Mouse (Mus musculus) neural tube, embryonic 14.5 days (tissue): ENCODE measurements around the gene Hoxa6. TPM values are rescaled to one million over a fixed set of nuclear protein-coding genes. Genes with fewer than 3 reads are reported as not detected.
A peak's percentile ranks its signal among the peaks of the same experiment; 100 is the strongest.

Source experiments
- ATAC-seq: fragments of 200-750 bp; cut with Nextera tagmentation; 2 replicates; pipeline ENCODE4 v1.8.0; 2017; ENCODE audit warnings: low read depth, mild to moderate bottlenecking, moderate TSS enrichment, moderate library complexity
- H3K27ac ChIP-seq: fragments of 300-500 bp; sonication (generic); 2 replicates; pipeline ENCODE4 v1.5.1; 2014; ENCODE audit warnings: low read depth, mild to moderate bottlenecking, control low read depth, low read length, moderate library complexity, mixed read lengths
- H3K27me3 ChIP-seq: fragments of 300-500 bp; sonication (generic); 2 replicates; pipeline ENCODE4 v1.6.1; 2014; ENCODE audit warnings: low read length; ENCODE audit not compliant: control insufficient read depth, insufficient read depth
- H3K36me3 ChIP-seq: fragments of 300-500 bp; sonication (generic); 2 replicates; pipeline ENCODE4 v1.6.1; 2014; ENCODE audit warnings: low read length, mixed read lengths; ENCODE audit not compliant: control insufficient read depth, insufficient read depth
- H3K4me1 ChIP-seq: fragments of 300-500 bp; sonication (generic); 2 replicates; pipeline ENCODE4 v1.6.1; 2014; ENCODE audit warnings: low read length; ENCODE audit not compliant: control insufficient read depth, insufficient read depth
- H3K4me2 ChIP-seq: fragments of 300-500 bp; sonication (generic); 2 replicates; pipeline ENCODE4 v1.6.1; 2014; ENCODE audit warnings: mild to moderate bottlenecking, low read depth, low read length, control low read depth
- H3K4me3 ChIP-seq: fragments of 300-500 bp; sonication (generic); 2 replicates; pipeline ENCODE4 v1.5.1; 2014; ENCODE audit warnings: low read depth, low read length, control low read depth, mixed read lengths
- H3K9ac ChIP-seq: fragments of 300-500 bp; sonication (generic); replicated peaks from 2 replicates; pipeline ENCODE4 v1.6.1; 2014; ENCODE audit warnings: low read depth, mild to moderate bottlenecking, control low read depth, low read length, mixed read lengths
- H3K9me3 ChIP-seq: fragments of 300-500 bp; sonication (generic); 2 replicates; pipeline ENCODE4 v1.6.1; 2016; ENCODE audit warnings: low read length; ENCODE audit not compliant: control insufficient read depth
- WGBS: fragments of 180-500 bp; shearing (Covaris S2); extraction: QIAGEN DNeasy Blood & Tissue Kit; methylation state at CpG from one replicate; pipeline ENCODE4 v1.1.7; 2014; 5-methylcytosine and 5-hydroxymethylcytosine counted together
- polyA plus RNA-seq: library from polyadenylated mRNA; unstranded; fragments of >200 nt; fragmentation: Nextera tagmentation; extraction: Ambion mirVana; gene quantifications from 2 replicates; pipeline ENCODE4 v1.2.1, GENCODE M21; 2014

The Hoxa6 gene
- polyA plus RNA-seq, 1 experiment from 2014 or later: 10.1 TPM

GRCm38 (mm10) chr6:52179690-52180089 lies 28.8 kb downstream of the Hoxa6 start:
- Histone ChIP-seq H3K4me3 (peak overlapping the region; percentile 38), H3K27me3 (no peaks in the 10 kb centered on the region), H3K9ac (peak overlapping the region; percentile 76), H3K4me2 (peak overlapping the region; percentile 90), H3K27ac (peak overlapping the region; percentile 87), H3K4me1 (peaks cover 74% of the 10 kb centered on the region), H3K9me3 (no peaks in the 10 kb centered on the region), H3K36me3 (peaks cover 8% of the 10 kb centered on the region; the same call in 1 of the 2 replicates)
- 3% methylated on average over 10 of the region's 10 CpGs for WGBS
- no peak for ATAC-seq

GRCm38 (mm10) chr6:52178918-52179665 lies 29.4 kb downstream of the Hoxa6 start:
- Histone ChIP-seq H3K36me3 (peaks cover 8% of the 10 kb centered on the region; the same call in 1 of the 2 replicates), H3K4me1 (peaks cover 68% of the 10 kb centered on the region), H3K27ac (peak overlapping the region; percentile 87), H3K9ac (peak overlapping the region; percentile 76), H3K9me3 (no peaks in the 10 kb centered on the region), H3K27me3 (no peaks in the 10 kb centered on the region), H3K4me3 (peak overlapping the region; percentile 38), H3K4me2 (peak overlapping the region; percentile 90)
- no peak for ATAC-seq
- WGBS: 3% methylated on average over 4 of the region's 4 CpGs

GRCm38 (mm10) chr6:52177806-52178205 lies 30.7 kb downstream of the Hoxa6 start:
- WGBS: 9% methylated on average over 9 of the region's 9 CpGs
- ATAC-seq: no peak
- H3K4me3 ChIP-seq: peak overlapping the region; percentile 38
- peaks cover 4% of the 10 kb centered on the region; the same call in 1 of the 2 replicates for H3K36me3 ChIP-seq
- H3K4me1 ChIP-seq: peaks cover 74% of the 10 kb centered on the region
- peak overlapping the region; percentile 76 for H3K9ac ChIP-seq
- H3K27me3 ChIP-seq: no peaks in the 10 kb centered on the region
- H3K4me2 ChIP-seq: peak overlapping the region; percentile 90
- no peaks in the 10 kb centered on the region for H3K9me3 ChIP-seq
- H3K27ac ChIP-seq: peak overlapping the region; percentile 87

- Histone ChIP-seq H3K9me3 (no peaks in the 10 kb centered on the region), H3K36me3 (peaks cover 4% of the 10 kb centered on the region; the same call in 1 of the 2 replicates), H3K9ac (peak within 1 kb of the TSS; percentile 76), H3K4me2 (peak within 1 kb of the TSS; percentile 90), H3K4me1 (peaks cover 78% of the 10 kb centered on the region), H3K27me3 (no peaks in the 10 kb centered on the region), H3K27ac (peak within 1 kb of the TSS; percentile 87), H3K4me3 (peak within 1 kb of the TSS; percentile 38)
- peak; percentile 24; the same call in 1 of the 2 replicates for ATAC-seq
- WGBS: 4% methylated on average over 36 of the region's 36 CpGs
These were observed 31.3 kb downstream of the Hoxa6 start, which contains the start of gene 5730596B20Rik for GRCm38 (mm10) chr6:52177061-52177735. Gene 5730596B20Rik (plus strand): TSS chr6:52177498.

- Histone ChIP-seq H3K9me3 (no peaks in the 10 kb centered on the region), H3K27ac (peak overlapping the region; percentile 87), H3K4me3 (peak overlapping the region; percentile 38), H3K36me3 (peaks cover 4% of the 10 kb centered on the region; the same call in 1 of the 2 replicates), H3K4me2 (peak overlapping the region; percentile 90), H3K4me1 (peaks cover 80% of the 10 kb centered on the region), H3K9ac (peak overlapping the region; percentile 76), H3K27me3 (no peaks in the 10 kb centered on the region)
- WGBS: 2% methylated on average over 6 of the region's 6 CpGs
- no peak for ATAC-seq
These were observed 32.1 kb downstream of the Hoxa6 start for GRCm38 (mm10) chr6:52176391-52176790.

GRCm38 (mm10) chr6:52175864-52176263 lies 32.7 kb downstream of the Hoxa6 start:
- H3K4me3 ChIP-seq: peak overlapping the region; percentile 38
- no peaks in the 10 kb centered on the region for H3K27me3 ChIP-seq
- peak overlapping the region; percentile 87 for H3K27ac ChIP-seq
- H3K9me3 ChIP-seq: no peaks in the 10 kb centered on the region
- peaks cover 84% of the 10 kb centered on the region for H3K4me1 ChIP-seq
- peaks cover under 1% of the 10 kb centered on the region; the same call in 1 of the 2 replicates for H3K36me3 ChIP-seq
- H3K4me2 ChIP-seq: peak overlapping the region; percentile 90
- peak overlapping the region; percentile 76 for H3K9ac ChIP-seq
- 2% methylated on average over 19 of the region's 35 CpGs for WGBS
- peak; percentile 9; the same call in 1 of the 2 replicates for ATAC-seq

GRCm38 (mm10) chr6:52174968-52175751 lies 33.4 kb downstream of the Hoxa6 start:
- WGBS: 2% methylated on average over 41 of the region's 41 CpGs
- Histone ChIP-seq H3K4me2 (peak overlapping the region; percentile 90), H3K4me3 (peak overlapping the region; percentile 38), H3K9me3 (no peaks in the 10 kb centered on the region), H3K27ac (peak overlapping the region; percentile 87), H3K4me1 (peaks cover 84% of the 10 kb centered on the region), H3K27me3 (no peaks in the 10 kb centered on the region), H3K9ac (peak overlapping the region; percentile 76), H3K36me3 (no peaks in the 10 kb centered on the region; the same call in 1 of the 2 replicates)
- ATAC-seq: peak; percentile 13; the same call in 1 of the 2 replicates

GRCm38 (mm10) chr6:52173648-52174047 lies 34.9 kb downstream of the Hoxa6 start:
- peak overlapping the region; percentile 93; the same call in 1 of the 2 replicates for H3K27ac ChIP-seq
- H3K4me1 ChIP-seq: peaks cover 83% of the 10 kb centered on the region
- no peak overlapping the region for H3K9ac ChIP-seq
- WGBS: 4% methylated on average over 4 of the region's 4 CpGs
- H3K27me3 ChIP-seq: no peaks in the 10 kb centered on the region
- peak overlapping the region; percentile 4; the same call in 1 of the 2 replicates for H3K4me3 ChIP-seq
- peaks cover 4% of the 10 kb centered on the region; the same call in 1 of the 2 replicates for H3K36me3 ChIP-seq
- no peaks in the 10 kb centered on the region for H3K9me3 ChIP-seq
- no peak for ATAC-seq
- H3K4me2 ChIP-seq: peak overlapping the region; percentile 25; the same call in 1 of the 2 replicates
